Mouse (Mus musculus): ENCODE results near the gene Bmp6. TPM values are rescaled to one million over a fixed set of nuclear protein-coding genes. Genes with fewer than 3 reads are reported as not detected.
A peak's percentile ranks its signal among the peaks of the same experiment; 100 is the strongest.

The Bmp6 gene
- total RNA-seq, 2 experiments from 2014 or later, result 18.8 to 20.3 TPM

DNA sequence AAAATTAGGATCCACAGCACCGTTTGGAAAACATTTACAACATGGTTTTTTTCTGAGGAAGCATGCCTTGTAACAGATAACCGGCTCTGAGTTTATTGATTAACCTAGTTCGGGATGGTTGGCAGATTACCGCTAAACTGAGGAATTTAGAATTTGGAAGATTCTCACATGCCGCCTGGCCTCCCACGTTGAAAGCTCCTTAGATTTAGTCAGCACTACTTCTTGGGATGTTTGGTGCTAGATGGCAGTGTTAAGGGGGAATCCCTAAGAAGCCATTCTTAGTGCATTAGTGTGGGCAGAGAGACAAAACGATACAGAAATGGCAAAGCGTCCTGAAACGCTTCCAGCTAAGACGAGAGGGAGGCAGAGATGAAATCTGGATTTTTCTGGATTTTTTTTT, 8.1 kb downstream of the Bmp6 start:
- no peak for DNase-seq
- intact Hi-C loops (cut with DNase I), result loop anchor here (5.0 kb wide), 1 partner anchor 54 kb away; no protein-coding TSS in a partner anchor

DNA sequence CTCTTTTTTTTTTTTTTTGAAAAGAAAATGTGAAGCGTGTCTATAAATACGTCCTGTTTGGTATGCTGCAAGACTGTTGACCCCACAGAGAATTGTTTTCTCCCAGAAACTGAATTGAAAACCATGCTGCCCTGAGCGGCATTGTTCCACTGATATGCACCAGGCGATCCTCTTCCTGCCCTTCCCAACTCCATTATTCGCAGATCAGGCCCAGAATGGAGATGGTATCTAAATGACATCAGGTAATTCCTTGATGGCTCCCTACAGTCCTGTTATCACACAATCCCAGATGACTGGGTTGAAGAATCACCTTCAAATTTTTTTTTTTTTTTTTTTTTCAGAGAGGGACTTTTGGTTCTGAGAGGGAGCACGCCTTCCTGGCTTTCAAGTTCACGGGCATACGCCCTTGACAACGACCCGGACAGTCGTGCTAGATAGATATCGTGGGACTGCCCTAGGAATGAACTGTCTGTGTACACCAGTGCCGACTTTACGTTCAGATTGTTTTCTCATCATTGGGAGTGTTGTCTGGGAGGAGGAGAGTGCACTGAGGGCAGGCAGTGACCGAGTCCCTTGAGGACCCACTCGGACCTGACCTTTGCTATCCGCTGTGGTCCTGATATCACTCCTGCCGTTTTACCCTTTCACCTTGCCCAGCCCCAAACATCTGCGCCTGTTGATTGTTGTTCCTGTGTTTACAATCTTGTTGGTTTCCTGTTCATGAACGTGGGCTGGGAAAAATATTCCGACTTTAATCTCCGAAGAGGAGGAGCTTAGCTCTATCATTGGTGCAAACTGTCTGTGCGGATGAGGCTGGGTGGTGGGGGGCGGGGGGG, 8.7 kb downstream of the Bmp6 start:
- DNase-seq, result peak in 1 of 2 experiments; percentile 36
- intact Hi-C loops (cut with DNase I), result loop anchor here (5.0 kb wide), 1 partner anchor 54 kb away; no protein-coding TSS in a partner anchor

DNA sequence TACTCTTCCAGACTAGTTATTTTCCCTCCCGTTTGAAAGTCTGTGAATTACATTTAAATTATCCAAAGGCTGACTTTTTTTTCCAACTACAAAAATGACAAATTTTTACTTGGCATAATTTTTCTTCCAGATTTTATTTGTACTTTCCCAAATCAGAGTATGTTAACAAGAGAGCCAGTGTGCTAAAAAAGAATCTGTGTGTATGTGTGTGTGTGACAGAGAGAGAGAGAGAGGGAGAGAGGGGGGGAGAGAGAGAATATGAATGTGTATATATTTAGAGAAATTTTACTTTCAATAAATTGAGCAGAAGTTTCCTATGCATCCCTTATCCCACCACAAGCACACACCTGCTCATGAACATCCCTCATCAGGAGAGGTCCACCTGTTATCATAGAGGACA, 9.4 kb downstream of the Bmp6 start:
- DNase-seq, result no peak
- intact Hi-C loops (cut with DNase I), result loop anchor here (5.0 kb wide), 1 partner anchor 53 kb away; no protein-coding TSS in a partner anchor

DNA sequence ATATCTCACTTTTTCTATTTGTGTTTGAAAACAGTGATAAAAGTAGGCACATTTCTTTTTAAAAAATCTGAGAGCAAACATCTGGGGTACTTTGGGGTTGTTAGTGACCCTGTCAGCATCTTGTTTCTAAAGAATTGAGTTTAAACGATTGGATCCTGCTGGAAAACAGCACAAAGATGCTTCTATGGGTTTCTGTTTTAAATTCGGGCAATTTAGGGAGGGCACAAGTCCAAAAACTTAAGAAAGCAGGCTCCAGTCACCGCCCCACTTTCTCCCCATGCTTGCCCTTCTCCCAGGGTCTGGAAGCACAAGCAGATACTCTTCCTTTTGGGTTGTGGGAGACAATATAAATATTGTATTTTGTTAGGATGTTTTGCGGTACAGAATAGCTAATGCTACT, 14.1 kb downstream of the Bmp6 start:
- no peak for DNase-seq
- intact Hi-C loops (cut with DNase I), result no loop called here

DNA sequence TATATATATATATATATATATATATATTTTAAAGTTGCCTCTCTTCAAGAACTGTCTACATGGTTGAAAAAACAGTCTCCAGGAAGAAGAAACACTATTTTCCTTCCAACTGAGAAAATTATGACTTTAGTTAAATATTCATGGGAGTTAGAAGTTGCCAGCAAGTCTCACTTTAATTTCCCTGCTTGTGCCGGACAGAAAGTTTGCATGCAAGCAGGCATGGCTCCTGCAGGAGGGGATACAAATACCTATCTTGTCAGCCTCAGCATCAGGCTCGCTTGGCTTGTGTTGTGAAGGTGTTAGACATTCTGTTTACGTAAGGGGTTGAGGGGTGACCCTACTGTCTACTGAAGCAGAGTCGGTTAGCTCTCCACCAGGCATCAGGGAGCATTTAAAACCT, 17.8 kb downstream of the Bmp6 start:
- no peak for DNase-seq
- intact Hi-C loops (cut with DNase I), result no loop called here

GRCm38 (mm10) chr13:38363869-38364268, 19.0 kb downstream of the Bmp6 start:
- intact Hi-C loops (cut with DNase I), result no loop called here
- DNase-seq, result no peak

DNA sequence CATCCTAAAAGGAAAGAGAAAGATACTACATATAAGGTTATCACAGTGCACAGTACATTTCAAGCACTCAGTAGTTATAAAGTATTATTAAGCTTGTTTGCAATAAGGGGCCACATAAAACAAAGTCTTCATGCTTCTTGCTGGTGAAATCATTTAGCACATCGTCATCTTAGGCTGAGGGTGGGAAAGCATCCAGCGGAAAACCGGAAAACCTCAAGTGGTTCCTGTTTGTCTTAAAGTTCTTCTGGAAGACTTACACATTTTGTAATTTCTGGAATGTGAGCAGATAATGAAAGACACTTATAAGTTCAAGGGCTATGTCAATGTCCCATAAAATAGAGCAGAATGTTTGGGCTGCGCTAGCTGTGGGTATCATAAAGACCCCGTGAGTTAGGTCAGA, 24.7 kb downstream of the Bmp6 start:
- DNase-seq, result no peak
- intact Hi-C loops (cut with DNase I), result no loop called here

DNA sequence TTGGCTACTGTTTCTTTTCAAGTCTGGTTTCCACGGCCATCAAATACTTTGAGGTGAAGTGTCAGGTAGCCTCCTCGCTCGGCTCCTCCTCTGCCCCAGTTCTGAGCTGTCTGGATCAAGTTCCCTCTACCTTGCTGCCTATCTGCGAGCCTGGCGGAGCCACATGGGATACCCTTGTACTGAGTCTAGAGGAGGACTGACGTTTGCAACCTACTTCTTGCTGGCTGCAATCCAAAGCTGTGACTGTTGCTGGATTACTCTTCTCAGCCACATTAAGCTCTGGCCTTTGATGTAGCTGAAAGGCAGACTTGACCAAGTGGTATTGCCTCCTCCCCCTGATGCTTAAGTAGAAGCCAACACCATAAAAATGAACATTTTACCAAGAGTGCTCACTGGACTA, 31.2 kb downstream of the Bmp6 start:
- no peak for DNase-seq
- intact Hi-C loops (cut with DNase I), result no loop called here

DNA sequence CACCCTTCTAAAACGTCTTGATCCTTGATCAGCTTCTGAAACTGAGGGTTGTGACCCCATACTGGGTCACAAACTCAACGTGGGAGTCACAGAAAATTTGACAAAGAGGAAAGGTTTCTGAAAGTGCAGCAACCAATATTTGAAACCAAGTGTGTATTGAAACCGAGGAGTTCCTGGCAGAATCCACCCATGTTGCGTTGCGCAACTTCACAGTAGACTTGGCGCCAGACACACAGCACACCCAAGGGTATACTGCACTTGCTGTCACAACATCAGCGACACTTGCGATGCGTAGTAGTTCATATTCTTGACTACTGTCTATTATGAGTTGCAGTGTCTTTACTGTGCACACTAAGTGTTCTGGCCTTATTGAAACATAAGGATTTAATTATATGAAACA, 32.4 kb downstream of the Bmp6 start:
- intact Hi-C loops (cut with DNase I), result no loop called here
- no peak for DNase-seq

DNA sequence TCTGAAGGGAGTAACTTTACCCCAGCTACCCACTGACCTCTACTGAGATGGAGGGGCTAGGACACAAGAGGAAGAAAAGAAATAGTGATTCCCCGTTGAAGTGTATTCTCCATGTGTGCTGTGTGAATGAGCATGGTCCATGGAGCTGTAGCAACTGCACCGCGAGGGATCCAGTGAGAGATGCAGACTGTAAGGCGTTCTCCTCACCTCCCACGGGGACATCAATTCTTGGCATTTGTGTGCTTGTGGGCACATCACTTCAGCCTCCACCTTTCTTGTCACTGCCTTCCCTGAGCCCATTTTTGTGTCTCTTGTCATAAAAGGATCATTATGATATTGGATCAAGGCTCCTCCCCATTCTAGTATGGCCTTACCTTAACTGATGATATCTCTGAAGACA, 34.9 kb downstream of the Bmp6 start:
- no peak for DNase-seq

GRCm38 (mm10) chr13:38386035-38386559, 41.2 kb downstream of the Bmp6 start:
- DNase-seq, result no peak
- intact Hi-C loops (cut with DNase I), result no loop called here

More for the DNA sequence above, 34.9 kb downstream of the Bmp6 start:
- intact Hi-C loops (cut with DNase I), result no loop called here

GRCm38 (mm10) chr13:38387453-38388040, 42.6 kb downstream of the Bmp6 start:
- DNase-seq, result no peak
- intact Hi-C loops (cut with DNase I), result no loop called here

- intact Hi-C loops (cut with DNase I), result no loop called here
- no peak for DNase-seq
These were observed 48.5 kb downstream of the Bmp6 start for GRCm38 (mm10) chr13:38393444-38393843.

- intact Hi-C loops (cut with DNase I), result no loop called here
- DNase-seq, result no peak
These were observed 50.1 kb downstream of the Bmp6 start for GRCm38 (mm10) chr13:38395026-38395425.

- DNase-seq, result no peak
- intact Hi-C loops (cut with DNase I), result no loop called here
These were observed 52.2 kb downstream of the Bmp6 start for GRCm38 (mm10) chr13:38397007-38397545.

- intact Hi-C loops (cut with DNase I), result no loop called here
- DNase-seq, result peak; percentile 38 to 40
These were observed 53.8 kb downstream of the Bmp6 start for GRCm38 (mm10) chr13:38398658-38399057.

DNA sequence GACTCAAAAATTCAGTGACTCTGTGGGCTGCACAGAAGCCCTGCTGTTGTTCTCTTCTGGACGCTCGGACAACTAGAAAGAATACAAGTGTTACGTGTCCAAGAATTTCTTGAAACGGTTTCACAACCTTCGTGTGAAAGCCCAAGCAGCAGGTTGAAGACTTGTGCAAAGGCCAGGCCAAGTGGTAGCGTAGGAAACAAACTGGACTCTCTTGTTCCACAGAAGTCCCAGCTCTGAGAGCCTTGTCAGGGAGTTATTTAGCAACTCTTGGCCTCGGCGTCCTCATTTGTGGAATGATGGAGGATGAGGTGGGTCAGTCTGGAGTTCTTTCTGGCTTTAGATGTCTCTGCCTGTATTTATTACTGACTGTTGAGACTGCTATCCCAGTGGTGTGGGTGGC, 55.8 kb downstream of the Bmp6 start:
- no peak for DNase-seq
- intact Hi-C loops (cut with DNase I), result no loop called here

- DNase-seq, result peak; percentile 18 to 32
- intact Hi-C loops (cut with DNase I), result loop anchor here (5.0 kb wide), 1 partner anchor 55 kb away; no protein-coding TSS in a partner anchor
These were observed 62.9 kb downstream of the Bmp6 start for GRCm38 (mm10) chr13:38407611-38408315.

GRCm38 (mm10) chr13:38408636-38409035, 63.7 kb downstream of the Bmp6 start:
- intact Hi-C loops (cut with DNase I), result loop anchor here (5.0 kb wide), 1 partner anchor 56 kb away; no protein-coding TSS in a partner anchor
- peak; percentile 22 to 31 for DNase-seq

- peak; percentile 83 to 84 for DNase-seq
- intact Hi-C loops (cut with DNase I), result no loop called here
These were observed 65.5 kb downstream of the Bmp6 start for GRCm38 (mm10) chr13:38410322-38410865.

GRCm38 (mm10) chr13:38419781-38420180, 74.9 kb downstream of the Bmp6 start:
- no peak for DNase-seq
- intact Hi-C loops (cut with DNase I), result no loop called here
